ENCODE assay signal across 15 mouse cellular contexts in genomic region chr1:73956320-73956719, GRCm38 (mm10).
DNase-seq lines count a peak whose midpoint lies in the region; ATAC-seq and TF ChIP-seq lines count a peak whose summit lies in the region.
"Had no signal": no experiment of that assay in that cellular context is flagged by ENCODE, and none has a peak within 500 bp of the region (broad histone marks: within the 10 kb centered on the region; RNA-seq: fewer than 3 reads in every experiment).

No protein-coding gene starts in this region.

- no peaks in the 10 kb centered on the region for H3K27me3 ChIP-seq in forebrain, embryonic 10.5 days (ENCODE audit: poor library complexity, severe bottlenecking)
- H3K27me3 ChIP-seq in forebrain, embryonic 14.5 days (replicated peaks; ENCODE audit: control insufficient read depth, insufficient read depth, low read length), result no peaks in the 10 kb centered on the region
- H3K27me3 ChIP-seq in kidney, adult 2 months (replicated peaks; ENCODE audit: control insufficient read depth, insufficient read depth, low read length), result no peaks in the 10 kb centered on the region
- H3K27me3 ChIP-seq in midbrain, embryonic 13.5 days, result no peaks in the 10 kb centered on the region
- H3K27me3 ChIP-seq: limb, embryonic 13.5 days had no signal

- H3K27ac ChIP-seq in forebrain, embryonic 10.5 days, result 0 out of 2 replicates have a peak overlapping the region, but pooled peaks have one; percentile 7
- no peak overlapping the region for H3K27ac ChIP-seq in forebrain, embryonic 14.5 days (ENCODE audit: low read depth, low read length)
- H3K27ac ChIP-seq in kidney, adult 2 months (ENCODE audit: insufficient read depth, low read depth, low read length), result 0 out of 2 replicates have a peak overlapping the region, but pooled peaks have one; percentile 11
- H3K27ac ChIP-seq in macrophage, result 0 out of 2 replicates have a peak overlapping the region, but pooled peaks have one; percentile 10
- no peak overlapping the region for H3K27ac ChIP-seq in midbrain, embryonic 13.5 days

- no peak for ATAC-seq in forebrain, embryonic 14.5 days
- ATAC-seq in common myeloid progenitor, adult 5-6 weeks (replicated peaks; ENCODE audit: low read depth, poor library complexity, severe bottlenecking), result peak; percentile 59
- no peak for ATAC-seq in midbrain, embryonic 13.5 days
- ATAC-seq: activated CD4-positive, CD25-positive, alpha-beta regulatory T cell, adult 4 months had no signal

- TF ChIP-seq POLR2A in kidney, adult 2 months (IDR thresholded peaks at IDR 0.05; ENCODE audit: low read depth, low read length), result no peak

- H3K4me3 ChIP-seq in forebrain, embryonic 10.5 days, result no peak overlapping the region
- no peak overlapping the region for H3K4me3 ChIP-seq in forebrain, embryonic 14.5 days (ENCODE audit: low read depth, low read length)
- no peak overlapping the region for H3K4me3 ChIP-seq in kidney, adult 2 months (ENCODE audit: insufficient read depth, low read depth, low read length)
- H3K4me3 ChIP-seq in macrophage (ENCODE audit: inconsistent target), result no peak overlapping the region
- no peak overlapping the region for H3K4me3 ChIP-seq in midbrain, embryonic 13.5 days (replicated peaks)
- H3K4me3 ChIP-seq: limb, embryonic 13.5 days; midbrain, embryonic 10.5 days had no signal

- no peak for DNase-seq in forebrain, embryonic 10.5 days (ENCODE audit: extremely low spot score, low spot score)
- no peak for DNase-seq in forebrain, embryonic 14.5 days (ENCODE audit: low spot score)
- no peak for DNase-seq in kidney, adult 2 months
- no peak for DNase-seq in kidney, adult 18-20 months
- DNase-seq in left cerebral cortex, postnatal 10 days (ENCODE audit: extremely low spot score in 1 of 2, low spot score in 2 of 2), result no peak
- DNase-seq: B cell, adult 2 months; cerebellum, adult 8-10 months; forebrain, postnatal 0 days; spleen, adult 18-20 months had no signal

- H3K36me3 ChIP-seq in forebrain, embryonic 10.5 days (replicated peaks), result peaks cover 16% of the 10 kb centered on the region
- H3K36me3 ChIP-seq in forebrain, embryonic 14.5 days (ENCODE audit: control insufficient read depth, insufficient read depth, low read length), result no peaks in the 10 kb centered on the region
- peaks cover 21% of the 10 kb centered on the region for H3K36me3 ChIP-seq in kidney, adult 2 months (ENCODE audit: control insufficient read depth, insufficient read depth, low read length)
- H3K36me3 ChIP-seq in macrophage (ENCODE audit: inconsistent target), result peaks cover 19% of the 10 kb centered on the region; the same call in 1 of the 2 replicates
- 0 out of 2 replicates have a peak, but pooled peaks cover 3% of the 10 kb centered on the region for H3K36me3 ChIP-seq in midbrain, embryonic 13.5 days

- intact Hi-C loops in left cerebral cortex, postnatal 10 days (cut with DNase I), result no loop called here

- 90% methylated on average over 1 of the region's 1 CpGs for WGBS in forebrain, embryonic 10.5 days
- 95% methylated on average over 1 of the region's 1 CpGs for WGBS in forebrain, embryonic 14.5 days
- WGBS in kidney, adult 2 months, result 53% methylated on average over 1 of the region's 1 CpGs
- WGBS in macrophage (ENCODE audit: missing documents), result 82% methylated on average over 1 of the region's 1 CpGs
- 100% methylated on average over 1 of the region's 1 CpGs for WGBS in midbrain, embryonic 13.5 days

- no peak overlapping the region for H3K4me2 ChIP-seq in forebrain, embryonic 14.5 days (ENCODE audit: low read length)
- H3K4me2 ChIP-seq in midbrain, embryonic 13.5 days (replicated peaks), result no peak overlapping the region

- no peak for TF ChIP-seq CTCF in kidney, adult 2 months (conservative IDR thresholded peaks at IDR 0.05; ENCODE audit: insufficient read depth, insufficient read length, low read depth, low read length)

- no peaks in the 10 kb centered on the region for H3K79me2 ChIP-seq in macrophage (ENCODE audit: inconsistent target)

- H3K9me3 ChIP-seq in forebrain, embryonic 10.5 days, result no peaks in the 10 kb centered on the region
- no peaks in the 10 kb centered on the region for H3K9me3 ChIP-seq in forebrain, embryonic 14.5 days (replicated peaks; ENCODE audit: control insufficient read depth, low read length)
- no peaks in the 10 kb centered on the region for H3K9me3 ChIP-seq in midbrain, embryonic 13.5 days
- H3K9me3 ChIP-seq: limb, embryonic 13.5 days; midbrain, embryonic 10.5 days had no signal

- no peak overlapping the region for H3K9ac ChIP-seq in forebrain, embryonic 14.5 days (ENCODE audit: low read length)
- no peak overlapping the region for H3K9ac ChIP-seq in midbrain, embryonic 13.5 days (replicated peaks)
- H3K9ac ChIP-seq: forebrain, postnatal 0 days; limb, embryonic 13.5 days had no signal

- peaks cover 29% of the 10 kb centered on the region for H3K4me1 ChIP-seq in forebrain, embryonic 10.5 days
- H3K4me1 ChIP-seq in forebrain, embryonic 14.5 days (ENCODE audit: control insufficient read depth, insufficient read depth, low read length), result peaks cover 2% of the 10 kb centered on the region; the same call in 1 of the 2 replicates
- H3K4me1 ChIP-seq in kidney, adult 2 months (ENCODE audit: control insufficient read depth, insufficient read depth, low read length), result peaks cover 30% of the 10 kb centered on the region
- H3K4me1 ChIP-seq in midbrain, embryonic 13.5 days (replicated peaks), result peaks cover 12% of the 10 kb centered on the region; the same call in 1 of the 2 replicates

Comparison
In these comparisons a context has a peak if more than half of its experiments do, and no peak if none do; other contexts are left out.
1. H3K27ac ChIP-seq: peak in forebrain, embryonic 10.5 days (single experiment), kidney, adult 2 months (single experiment) and macrophage (single experiment); none in forebrain, embryonic 14.5 days (single experiment) and midbrain, embryonic 13.5 days (single experiment).